Mouse (Mus musculus): ENCODE data around the gene Dab2ip. TPM values are rescaled to one million over a fixed set of nuclear protein-coding genes. Genes with fewer than 3 reads are reported as not detected.
A peak's percentile ranks its signal among the peaks of the same experiment; 100 is the strongest.

Dab2ip gene
- polyA plus RNA-seq, 3 experiments from 2014 or later = 0.46 to 0.69 (median 0.54) TPM

GRCm38 (mm10) chr2:35661454-35662000 is 103.5 kb downstream of the Dab2ip start:
- peak; percentile 56 for ATAC-seq

- no peak for ATAC-seq
These were observed 104.0 kb downstream of the Dab2ip start for GRCm38 (mm10) chr2:35662001-35662491.

GRCm38 (mm10) chr2:35662738-35663550 is 104.9 kb downstream of the Dab2ip start:
- ATAC-seq = no peak

- ATAC-seq = no peak
These were observed 109.7 kb downstream of the Dab2ip start for GRCm38 (mm10) chr2:35667746-35668145.

GRCm38 (mm10) chr2:35669217-35669616 is 111.2 kb downstream of the Dab2ip start:
- no peak for ATAC-seq

- ATAC-seq = no peak
These were observed 111.7 kb downstream of the Dab2ip start for GRCm38 (mm10) chr2:35669748-35670147.

- no peak for ATAC-seq
These were observed 112.2 kb downstream of the Dab2ip start for GRCm38 (mm10) chr2:35670300-35670699.

- ATAC-seq = no peak
These were observed 114.2 kb downstream of the Dab2ip start for GRCm38 (mm10) chr2:35671980-35672910.

- ATAC-seq = no peak
These were observed 115.1 kb downstream of the Dab2ip start for GRCm38 (mm10) chr2:35673181-35673580.

GRCm38 (mm10) chr2:35673986-35674385 is 115.9 kb downstream of the Dab2ip start:
- no peak for ATAC-seq

GRCm38 (mm10) chr2:35674431-35674830 is 116.4 kb downstream of the Dab2ip start:
- ATAC-seq = no peak

- no peak for ATAC-seq
These were observed 118.1 kb downstream of the Dab2ip start for GRCm38 (mm10) chr2:35676075-35676665.

GRCm38 (mm10) chr2:35677855-35678254 is 119.8 kb downstream of the Dab2ip start:
- no peak for ATAC-seq

- ATAC-seq = no peak
These were observed 120.4 kb downstream of the Dab2ip start for GRCm38 (mm10) chr2:35678440-35678839.

GRCm38 (mm10) chr2:35679812-35680672 is 122.0 kb downstream of the Dab2ip start:
- peak; percentile 56 for ATAC-seq

GRCm38 (mm10) chr2:35680833-35681232 is 122.8 kb downstream of the Dab2ip start:
- no peak for ATAC-seq

GRCm38 (mm10) chr2:35684005-35684404 is 125.9 kb downstream of the Dab2ip start:
- no peak for ATAC-seq

GRCm38 (mm10) chr2:35684735-35685312 is 126.8 kb downstream of the Dab2ip start:
- ATAC-seq = no peak

- no peak for ATAC-seq
These were observed 128.0 kb downstream of the Dab2ip start for GRCm38 (mm10) chr2:35686104-35686503.

- ATAC-seq = no peak
These were observed 129.5 kb downstream of the Dab2ip start for GRCm38 (mm10) chr2:35687557-35688070.

- ATAC-seq = no peak
These were observed 130.1 kb downstream of the Dab2ip start for GRCm38 (mm10) chr2:35688121-35688520.
